Mouse (Mus musculus) olfactory bulb, adult 2 months (tissue): Measurements from ENCODE around the gene Trim54.

Experiments
- CTCF ChIP-seq: fragments of 200-500 bp; IDR thresholded peaks from 2 replicates; pipeline ENCODE4 v1.5.1; 2012; ENCODE audit warnings: low read depth, mild to moderate bottlenecking, low read length, moderate library complexity; ENCODE audit not compliant: insufficient read depth
- POLR2A ChIP-seq: fragments of 200-500 bp; IDR thresholded peaks from 2 replicates; pipeline ENCODE4 v1.6.1; 2012; ENCODE audit warnings: mild to moderate bottlenecking, low read depth, low read length, moderate library complexity; ENCODE audit not compliant: insufficient read depth

GRCm38 (mm10) chr5:31138241-31138967, 21.9 kb downstream of the Trim54 start, which contains the start of gene Ucn:
- TF ChIP-seq POLR2A (no peak), CTCF (no peak)
